Mouse (Mus musculus) cerebellum, adult (tissue): Measurements from ENCODE around the gene Mboat2.

Experiments used
- ATAC-seq: cut with Nextera tagmentation; 2 replicates; pipeline ENCODE4 v1.9.2; 2017; ENCODE audit warnings: mild to moderate bottlenecking, moderate library complexity, mixed read lengths; ENCODE audit not compliant: insufficient number of reproducible peaks, low FRiP score, low TSS enrichment

The Mboat2 gene

GRCm38 (mm10) chr12:24942619-24943287 is 112.1 kb downstream of the Mboat2 start:
- no peak for ATAC-seq

- ATAC-seq: no peak
These were observed 112.7 kb downstream of the Mboat2 start for GRCm38 (mm10) chr12:24943427-24943826.

- no peak for ATAC-seq
These were observed 113.9 kb downstream of the Mboat2 start for GRCm38 (mm10) chr12:24944597-24944996.

GRCm38 (mm10) chr12:24947065-24947464 is 116.4 kb downstream of the Mboat2 start:
- no peak for ATAC-seq

- no peak for ATAC-seq
These were observed 117.7 kb downstream of the Mboat2 start for GRCm38 (mm10) chr12:24948344-24948743.

- ATAC-seq: no peak
These were observed 119.8 kb downstream of the Mboat2 start for GRCm38 (mm10) chr12:24950376-24951046.

GRCm38 (mm10) chr12:24952147-24952546 is 121.5 kb downstream of the Mboat2 start:
- ATAC-seq: peak; percentile 28; the same call in 1 of the 2 replicates

GRCm38 (mm10) chr12:24955137-24955536 is 124.5 kb downstream of the Mboat2 start:
- no peak for ATAC-seq

- ATAC-seq: no peak
These were observed 127.8 kb downstream of the Mboat2 start for GRCm38 (mm10) chr12:24958526-24958925.

GRCm38 (mm10) chr12:24961821-24962220 is 131.1 kb downstream of the Mboat2 start:
- ATAC-seq: no peak

- no peak for ATAC-seq
These were observed 131.8 kb downstream of the Mboat2 start for GRCm38 (mm10) chr12:24962362-24962967.

GRCm38 (mm10) chr12:24963393-24964022 is 132.8 kb downstream of the Mboat2 start:
- no peak for ATAC-seq

- ATAC-seq: peak; percentile 78
These were observed 134.7 kb downstream of the Mboat2 start for GRCm38 (mm10) chr12:24965406-24965805.

- ATAC-seq: no peak
These were observed 135.4 kb downstream of the Mboat2 start for GRCm38 (mm10) chr12:24966046-24966445.

GRCm38 (mm10) chr12:24971490-24972200 is 141.0 kb downstream of the Mboat2 start:
- ATAC-seq: no peak

- no peak for ATAC-seq
These were observed 142.0 kb downstream of the Mboat2 start for GRCm38 (mm10) chr12:24972371-24973350.

- ATAC-seq: no peak
These were observed 142.9 kb downstream of the Mboat2 start for GRCm38 (mm10) chr12:24973586-24973985.

GRCm38 (mm10) chr12:24974446-24975114 is 143.9 kb downstream of the Mboat2 start, which contains the start of gene Kidins220:
Gene Kidins220 (plus strand): TSS chr12:24974925.
- ATAC-seq: peak; percentile 89
